Mouse (Mus musculus) hindbrain, postnatal 0 days (tissue): ENCODE results near the gene Synj2. TPM values are rescaled to one million over a fixed set of nuclear protein-coding genes. Genes with fewer than 3 reads are reported as not detected.
A peak's percentile ranks its signal among the peaks of the same experiment; 100 is the strongest.

Experiments
- ATAC-seq: fragments of 200-750 bp; cut with Nextera tagmentation; 2 replicates; pipeline ENCODE4 v1.8.0; 2017; ENCODE audit warnings: mild to moderate bottlenecking, moderate TSS enrichment, moderate library complexity
- DNase-seq: peaks from one replicate; pipeline ENCODE4 v3.0.0-alpha.2; 2015; ENCODE audit warnings: low spot score
- H3K27ac ChIP-seq: fragments of 300-500 bp; sonication (generic); 2 replicates; pipeline ENCODE4 v1.5.1; 2014; ENCODE audit warnings: mild to moderate bottlenecking
- H3K27me3 ChIP-seq: fragments of 300-500 bp; sonication (generic); 2 replicates; pipeline ENCODE4 v1.6.1; 2014; ENCODE audit warnings: low read length, mixed read lengths; ENCODE audit not compliant: insufficient read depth
- H3K36me3 ChIP-seq: fragments of 300-500 bp; sonication (generic); 2 replicates; pipeline ENCODE4 v1.6.1; 2014; ENCODE audit warnings: low read length, mixed read lengths; ENCODE audit not compliant: insufficient read depth
- H3K4me1 ChIP-seq: fragments of 300-500 bp; sonication (generic); 2 replicates; pipeline ENCODE4 v1.6.1; 2014; ENCODE audit warnings: antibody characterized with exemption, low read length, mixed read lengths; ENCODE audit not compliant: insufficient read depth
- H3K4me2 ChIP-seq: fragments of 300-500 bp; sonication (generic); 2 replicates; pipeline ENCODE4 v1.6.1; 2014; ENCODE audit warnings: low read depth, mild to moderate bottlenecking, low read length, moderate library complexity, mixed read lengths
- H3K4me3 ChIP-seq: fragments of 300-500 bp; sonication (generic); 2 replicates; pipeline ENCODE4 v1.5.1; 2014; ENCODE audit warnings: low read length
- H3K9ac ChIP-seq: fragments of 300-500 bp; sonication (generic); replicated peaks from 2 replicates; pipeline ENCODE4 v1.6.1; 2014; ENCODE audit warnings: mild to moderate bottlenecking, low read length, moderate library complexity, mixed read lengths
- H3K9me3 ChIP-seq: fragments of 300-500 bp; sonication (generic); 2 replicates; pipeline ENCODE4 v1.6.1; 2016; ENCODE audit warnings: low read length, mixed read lengths
- CTCF ChIP-seq: IDR thresholded peaks from 2 replicates; pipeline ENCODE4 v1.5.1; 2016; ENCODE audit warnings: antibody characterized with exemption, control low read depth, low read depth
- WGBS: fragments of 180-500 bp; shearing (Covaris S2); extraction: QIAGEN DNeasy Blood & Tissue Kit; methylation state at CpG from one replicate; pipeline ENCODE4 v1.1.7; 2014; 5-methylcytosine and 5-hydroxymethylcytosine counted together
- polyA plus RNA-seq: library from polyadenylated mRNA; unstranded; fragments of >200 nt; fragmentation: Nextera tagmentation; extraction: Ambion mirVana; gene quantifications from 2 replicates; pipeline ENCODE4 v1.2.1, GENCODE M21; 2015
- total RNA-seq: library from RNA; depleted of rRNA; stranded (reverse); fragments of >200 nt; gene quantifications from 2 replicates; pipeline ENCODE4 v1.2.3, GENCODE M21; 2014

Synj2 gene
- total and polyA plus RNA-seq, 2 experiments from 2014 or later = 2.9 to 4.8 TPM

- Histone ChIP-seq H3K4me1 (peaks cover 20% of the 10 kb centered on the region; the same call in 1 of the 2 replicates), H3K27me3 (no peaks in the 10 kb centered on the region), H3K9me3 (no peaks in the 10 kb centered on the region), H3K36me3 (no peaks in the 10 kb centered on the region), H3K4me2 (no peak overlapping the region), H3K4me3 (no peak overlapping the region), H3K9ac (no peak overlapping the region), H3K27ac (no peak overlapping the region)
- ATAC-seq = no peak
- TF ChIP-seq CTCF = no peak
- WGBS = 48% methylated on average over 11 of the region's 11 CpGs
- no peak for DNase-seq
These were observed 46.4 kb downstream of the Synj2 start for GRCm38 (mm10) chr17:5987271-5988056.

DNA sequence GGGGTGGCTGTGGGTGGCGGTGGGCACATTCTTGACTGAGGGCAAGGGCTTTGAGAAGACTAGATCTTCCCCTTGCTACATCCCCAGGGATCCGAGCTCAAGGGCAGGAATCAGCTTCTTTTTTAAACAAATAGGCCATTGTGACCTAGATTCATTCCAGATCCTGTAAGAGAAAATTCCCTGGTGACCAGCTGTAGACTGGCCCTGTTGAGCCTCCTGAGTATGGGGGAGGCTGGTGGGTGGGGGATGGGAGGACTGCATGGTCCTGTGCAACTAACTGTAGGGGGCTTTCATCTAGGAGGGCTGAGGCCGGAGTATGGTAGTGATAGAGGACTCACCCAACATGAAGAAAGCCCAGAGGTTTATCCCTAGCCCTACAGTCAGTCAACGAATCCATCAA lies 47.0 kb downstream of the Synj2 start:
- no peak for TF ChIP-seq CTCF
- no peak overlapping the region for H3K9ac ChIP-seq
- peak; percentile 57 for ATAC-seq

DNA sequence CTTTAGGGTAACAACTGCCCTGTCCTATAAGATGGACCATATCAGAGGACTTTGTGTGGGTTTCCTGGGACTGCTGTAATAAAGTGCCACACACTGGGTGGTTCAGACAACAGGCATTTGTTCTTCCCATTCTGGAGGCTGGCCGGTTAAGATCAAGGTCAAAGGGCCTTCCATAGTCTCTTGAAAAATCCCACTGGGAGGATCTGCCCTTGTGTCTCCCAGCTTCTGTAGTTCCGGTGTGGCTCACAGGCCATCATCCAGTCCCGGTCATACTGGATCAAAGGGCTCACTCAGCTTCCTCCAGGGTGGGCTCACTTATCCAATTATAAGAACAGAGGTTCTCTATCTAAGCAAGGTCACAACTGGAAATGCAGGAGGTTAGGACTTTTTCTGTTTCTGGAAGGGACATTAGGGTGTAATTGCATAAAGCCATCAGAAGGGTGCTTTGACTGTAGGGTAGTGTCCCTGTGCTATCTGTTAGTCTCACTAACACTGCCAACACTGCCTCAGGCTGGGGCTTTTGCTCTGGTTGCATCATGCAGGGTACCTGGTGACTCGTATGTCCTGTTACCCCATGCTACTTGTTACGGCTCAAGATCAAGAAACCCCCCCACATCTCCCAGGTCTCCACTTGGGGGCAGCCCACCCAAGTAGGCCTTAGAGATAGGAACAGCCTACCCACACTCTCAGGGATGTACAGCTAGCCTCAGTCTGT lies 51.9 kb downstream of the Synj2 start:
- ATAC-seq (no peak), DNase-seq (no peak)
- WGBS = 81% methylated on average over 5 of the region's 5 CpGs

More for the DNA sequence above, 47.0 kb downstream of the Synj2 start:
- no peaks in the 10 kb centered on the region for H3K36me3 ChIP-seq
- H3K4me1 ChIP-seq = peaks cover 18% of the 10 kb centered on the region; the same call in 1 of the 2 replicates
- no peaks in the 10 kb centered on the region for H3K27me3 ChIP-seq
- no peak overlapping the region for H3K27ac ChIP-seq
- no peaks in the 10 kb centered on the region for H3K9me3 ChIP-seq
- H3K4me3 ChIP-seq = no peak overlapping the region
- 49% methylated on average over 4 of the region's 4 CpGs for WGBS
- DNase-seq = no peak
- H3K4me2 ChIP-seq = no peak overlapping the region

DNA sequence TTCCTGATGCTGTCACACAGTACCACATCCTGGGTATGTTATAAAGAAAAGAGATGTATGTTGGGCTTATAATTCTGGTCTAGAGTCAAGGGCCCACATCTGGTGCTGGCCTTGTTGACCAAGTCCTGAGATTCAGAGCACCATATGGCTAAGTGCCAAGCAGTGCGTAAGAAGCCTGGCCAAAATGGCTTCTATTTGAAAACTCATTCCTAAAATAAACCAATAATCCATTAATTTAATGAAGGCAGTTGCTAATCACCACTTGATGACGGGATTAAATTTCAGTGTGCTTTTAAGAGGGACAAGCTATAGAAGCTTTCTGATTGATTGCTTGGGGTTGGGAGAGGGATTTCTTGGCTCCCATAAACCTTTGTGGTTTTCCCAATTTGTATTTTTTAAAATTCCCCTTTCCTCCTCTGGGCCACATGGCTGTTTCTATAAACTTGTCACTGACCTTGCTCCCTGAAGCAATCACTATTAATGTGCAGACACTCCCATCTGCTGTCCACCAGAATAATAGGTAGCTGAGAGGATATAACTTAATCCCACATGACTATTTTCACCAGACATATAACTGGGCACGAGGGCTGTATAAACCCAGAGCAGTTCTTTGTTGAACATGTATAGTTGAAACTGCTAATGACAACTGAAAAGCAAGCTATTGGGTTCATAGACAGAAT lies 52.6 kb downstream of the Synj2 start:
- ATAC-seq = no peak
- Histone ChIP-seq H3K36me3 (no peaks in the 10 kb centered on the region), H3K9ac (no peak overlapping the region), H3K9me3 (no peaks in the 10 kb centered on the region), H3K4me2 (no peak overlapping the region), H3K4me1 (0 out of 2 replicates have a peak, but pooled peaks cover 5% of the 10 kb centered on the region), H3K27me3 (no peaks in the 10 kb centered on the region), H3K27ac (no peak overlapping the region), H3K4me3 (no peak overlapping the region)
- no peak for DNase-seq
- WGBS = 71% methylated on average over 3 of the region's 3 CpGs
- no peak for TF ChIP-seq CTCF

More for the DNA sequence above, 51.9 kb downstream of the Synj2 start:
- no peaks in the 10 kb centered on the region for H3K9me3 ChIP-seq
- TF ChIP-seq CTCF = no peak
- H3K4me1 ChIP-seq = peaks cover 7% of the 10 kb centered on the region; the same call in 1 of the 2 replicates
- H3K4me2 ChIP-seq = no peak overlapping the region
- H3K27me3 ChIP-seq = no peaks in the 10 kb centered on the region
- H3K4me3 ChIP-seq = no peak overlapping the region
- H3K9ac ChIP-seq = no peak overlapping the region
- H3K36me3 ChIP-seq = no peaks in the 10 kb centered on the region
- H3K27ac ChIP-seq = no peak overlapping the region

GRCm38 (mm10) chr17:5994606-5995005 lies 53.5 kb downstream of the Synj2 start:
- H3K27ac ChIP-seq = no peak overlapping the region

DNA sequence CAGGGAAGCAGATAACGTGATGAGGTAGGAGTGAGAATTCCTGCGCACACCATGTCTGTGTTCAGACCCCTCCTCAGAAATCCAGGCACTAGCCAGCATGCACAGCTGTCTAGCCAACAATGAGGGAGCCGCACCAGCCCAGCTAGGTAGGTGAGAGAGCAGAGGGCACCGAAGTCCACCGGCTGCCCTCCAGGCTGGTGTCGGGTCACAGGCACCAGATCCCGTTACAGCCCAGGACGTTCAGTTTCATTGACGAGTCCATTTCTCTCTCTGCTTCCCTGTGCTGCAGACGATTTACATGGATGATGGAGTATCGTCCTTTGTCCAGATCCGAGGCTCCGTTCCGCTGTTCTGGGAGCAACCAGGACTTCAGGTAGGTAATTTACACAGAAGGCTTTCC lies 55.5 kb downstream of the Synj2 start:
- Histone ChIP-seq H3K9me3 (no peaks in the 10 kb centered on the region), H3K4me3 (no peak overlapping the region), H3K9ac (no peak overlapping the region), H3K27ac (no peak overlapping the region), H3K4me1 (0 out of 2 replicates have a peak, but pooled peaks cover 5% of the 10 kb centered on the region), H3K36me3 (no peaks in the 10 kb centered on the region), H3K4me2 (no peak overlapping the region), H3K27me3 (no peaks in the 10 kb centered on the region)
- no peak for TF ChIP-seq CTCF
- DNase-seq = no peak
- 83% methylated on average over 14 of the region's 14 CpGs for WGBS
- ATAC-seq = no peak

More at GRCm38 (mm10) chr17:5994606-5995005, 53.5 kb downstream of the Synj2 start:
- 0 out of 2 replicates have a peak, but pooled peaks cover 5% of the 10 kb centered on the region for H3K4me1 ChIP-seq
- no peak overlapping the region for H3K4me2 ChIP-seq
- WGBS = 70% methylated on average over 6 of the region's 6 CpGs
- no peaks in the 10 kb centered on the region for H3K36me3 ChIP-seq
- no peaks in the 10 kb centered on the region for H3K9me3 ChIP-seq
- no peak for TF ChIP-seq CTCF
- no peak overlapping the region for H3K9ac ChIP-seq
- no peak for DNase-seq
- no peaks in the 10 kb centered on the region for H3K27me3 ChIP-seq
- no peak overlapping the region for H3K4me3 ChIP-seq
- no peak for ATAC-seq
